Mouse (Mus musculus): ENCODE data around the gene Cxcr6. TPM values are rescaled to one million over a fixed set of nuclear protein-coding genes. Genes with fewer than 3 reads are reported as not detected.
"Not testable (repeated sequence)": the region's sequence is repeated elsewhere in the genome, so short reads cannot be mapped to it uniquely, and the experiment has no call there.

The Cxcr6 gene
- not detected in 2 replicates for polyA plus RNA-seq (2012; ENCODE audit: insufficient read depth, low replicate concordance)

DNA sequence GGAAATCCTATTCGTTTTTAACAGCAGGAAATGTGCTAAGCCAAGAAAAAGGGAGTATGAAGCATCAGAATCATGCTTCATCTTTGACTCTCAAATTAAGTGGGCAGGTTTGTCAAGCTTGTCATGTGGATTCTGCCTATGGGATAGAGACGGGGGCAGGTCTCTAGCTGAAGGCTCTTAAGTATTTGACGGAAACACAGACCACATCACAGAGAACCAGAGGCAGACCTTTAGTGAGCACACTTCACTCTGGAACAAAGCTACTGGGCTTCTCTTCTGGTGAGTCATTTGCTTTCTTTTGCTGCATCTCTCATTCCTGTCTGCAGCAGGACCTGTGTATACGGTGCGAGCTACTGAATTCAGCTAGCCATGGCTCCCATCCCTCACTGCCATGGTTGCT lies at the start of gene Cxcr6:
TSS of gene Cxcr6 (plus strand) at position 209 of the 400 bp plus-strand sequence.
- Histone ChIP-seq H3K9me3 (no peaks in the 10 kb centered on the region), H3K36me3 (replicated peaks; ENCODE audit: low read length) (peaks cover 97% of the 10 kb centered on the region), H3K4me1 (peaks cover 41% of the 10 kb centered on the region), H3K4me3 (replicated peaks) (no peak within 1 kb of the TSS), H3K27me3 (replicated peaks) (no peaks in the 10 kb centered on the region)
- no peak for TF ChIP-seq FLI1 (IDR thresholded peaks at IDR 0.05; ENCODE audit: low read length)
- no peak for TF ChIP-seq GATA1 (IDR thresholded peaks at IDR 0.05; ENCODE audit: borderline replicate concordance, low read length)

DNA sequence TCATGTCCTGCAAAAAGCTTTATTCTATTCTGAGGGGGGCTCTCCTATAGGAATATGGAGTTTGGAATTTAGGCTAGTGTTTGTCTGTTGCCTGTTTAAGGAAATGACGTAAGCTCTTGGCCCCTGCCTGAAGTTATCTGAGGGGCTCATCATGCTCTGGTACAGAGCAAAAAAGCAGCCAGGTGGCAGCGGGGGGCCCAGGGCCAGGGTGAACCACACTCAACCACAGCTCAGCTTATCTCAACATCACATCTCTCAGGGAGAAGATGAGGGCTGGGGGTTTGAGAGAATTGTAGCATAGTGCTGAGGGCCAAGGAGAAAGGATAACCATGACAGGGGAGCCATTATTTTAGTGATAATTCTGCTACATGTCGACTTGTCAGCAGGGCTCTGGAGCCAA lies 49.5 kb upstream of the Cxcr6 start:
- no peaks in the 10 kb centered on the region for H3K9me3 ChIP-seq
- no peak overlapping the region for H3K4me3 ChIP-seq (replicated peaks)
- H3K27me3 ChIP-seq (replicated peaks) = no peaks in the 10 kb centered on the region
- H3K4me1 ChIP-seq = peaks cover 6% of the 10 kb centered on the region
- TF ChIP-seq GATA1 (IDR thresholded peaks at IDR 0.05; ENCODE audit: borderline replicate concordance, low read length) = no peak
- no peak for TF ChIP-seq FLI1 (IDR thresholded peaks at IDR 0.05; ENCODE audit: low read length)
- H3K36me3 ChIP-seq (replicated peaks; ENCODE audit: low read length) = no peaks in the 10 kb centered on the region

DNA sequence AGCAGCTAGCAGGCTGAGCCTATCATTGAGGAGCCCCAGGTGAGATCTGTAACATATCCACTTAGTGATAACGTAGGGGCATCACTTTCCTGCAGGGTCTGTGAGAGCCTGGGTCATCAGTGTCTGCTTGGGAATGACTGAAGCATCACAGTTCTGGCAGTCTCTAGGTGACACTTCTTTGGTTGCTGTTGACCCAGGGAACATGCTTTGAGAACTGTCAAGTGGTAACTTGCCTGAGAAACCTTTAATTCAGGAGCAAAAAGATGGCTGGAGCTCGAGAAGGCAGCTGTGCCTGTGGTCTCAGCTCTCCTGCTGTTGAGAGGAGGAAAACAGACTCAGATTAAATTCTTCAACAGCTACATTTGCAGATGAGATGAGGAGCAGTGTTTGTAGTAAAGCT lies 48.9 kb upstream of the Cxcr6 start:
- no peaks in the 10 kb centered on the region for H3K36me3 ChIP-seq (replicated peaks; ENCODE audit: low read length)
- no peaks in the 10 kb centered on the region for H3K27me3 ChIP-seq (replicated peaks)
- H3K4me1 ChIP-seq = peaks cover 6% of the 10 kb centered on the region
- TF ChIP-seq FLI1 (IDR thresholded peaks at IDR 0.05; ENCODE audit: low read length) (no peak), GATA1 (IDR thresholded peaks at IDR 0.05; ENCODE audit: borderline replicate concordance, low read length) (no peak)
- H3K4me3 ChIP-seq (replicated peaks) = no peak overlapping the region
- H3K9me3 ChIP-seq = no peaks in the 10 kb centered on the region

DNA sequence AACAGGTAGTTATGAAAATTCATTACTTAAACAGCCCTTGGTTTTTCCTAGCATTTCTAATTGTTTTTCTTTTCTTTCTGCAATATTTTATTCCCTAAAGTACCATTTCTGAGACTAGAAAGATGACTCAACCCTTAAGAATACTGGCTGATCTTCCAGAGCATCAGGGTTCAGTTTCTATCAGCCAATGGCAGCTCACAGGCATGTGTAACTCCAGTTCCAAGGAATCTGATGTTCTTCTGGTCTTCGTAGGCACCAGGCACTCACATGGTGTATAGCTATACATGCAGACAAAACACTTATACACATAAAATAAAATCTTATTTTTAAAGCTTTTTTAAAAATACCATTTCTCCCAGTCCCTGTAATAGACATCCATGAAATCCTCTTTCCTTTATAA lies 48.1 kb upstream of the Cxcr6 start:
- H3K4me3 ChIP-seq (replicated peaks) = no peak overlapping the region
- TF ChIP-seq FLI1 (IDR thresholded peaks at IDR 0.05; ENCODE audit: low read length) (no peak), GATA1 (IDR thresholded peaks at IDR 0.05; ENCODE audit: borderline replicate concordance, low read length) (no peak)
- H3K27me3 ChIP-seq (replicated peaks) = peaks cover 1% of the 10 kb centered on the region
- H3K9me3 ChIP-seq = no peaks in the 10 kb centered on the region
- H3K36me3 ChIP-seq (replicated peaks; ENCODE audit: low read length) = no peaks in the 10 kb centered on the region
- peaks cover 6% of the 10 kb centered on the region for H3K4me1 ChIP-seq

DNA sequence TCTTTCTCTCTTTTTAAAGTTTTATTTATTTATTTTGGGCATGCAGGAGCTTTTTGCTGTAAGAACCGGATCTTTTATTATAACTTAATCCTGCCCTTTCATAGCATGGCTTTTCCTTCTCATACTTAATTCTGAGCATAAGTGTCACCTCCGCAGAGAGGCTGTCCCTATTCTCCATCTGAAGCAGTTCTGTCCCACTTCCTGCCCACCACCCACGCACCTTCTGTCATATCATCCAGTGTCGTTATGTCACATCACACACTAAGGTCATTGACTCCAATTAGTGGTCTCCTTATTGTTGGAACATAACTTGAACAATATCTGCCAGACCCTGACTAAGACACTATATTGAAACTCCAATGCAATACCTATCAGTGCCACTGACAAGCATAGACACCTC lies 47.6 kb upstream of the Cxcr6 start:
- H3K9me3 ChIP-seq = no peaks in the 10 kb centered on the region
- TF ChIP-seq GATA1 (IDR thresholded peaks at IDR 0.05; ENCODE audit: borderline replicate concordance, low read length) (no peak), FLI1 (IDR thresholded peaks at IDR 0.05; ENCODE audit: low read length) (no peak)
- H3K36me3 ChIP-seq (replicated peaks; ENCODE audit: low read length) = no peaks in the 10 kb centered on the region
- H3K4me1 ChIP-seq = peaks cover 6% of the 10 kb centered on the region
- H3K4me3 ChIP-seq (replicated peaks) = no peak overlapping the region
- H3K27me3 ChIP-seq (replicated peaks) = peaks cover 3% of the 10 kb centered on the region

DNA sequence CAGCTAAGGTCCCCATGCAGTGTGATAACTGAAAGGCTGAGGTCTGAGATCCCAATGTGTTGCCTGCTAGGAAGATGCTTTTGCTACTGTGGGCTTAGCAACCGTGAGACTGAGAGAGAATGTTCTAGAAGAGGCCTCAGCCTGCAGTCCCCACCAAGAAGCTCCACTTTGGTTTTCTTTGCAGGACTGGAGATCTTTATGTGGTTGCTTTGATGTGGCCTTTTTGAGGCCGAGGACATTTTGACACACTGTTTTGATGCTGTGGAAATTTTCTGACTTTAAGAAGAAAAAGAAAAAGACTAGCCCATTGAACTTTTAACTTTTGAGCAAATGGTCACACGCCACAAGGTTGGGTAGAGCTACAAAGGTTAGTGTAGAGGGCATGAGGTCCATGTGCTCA lies 45.5 kb upstream of the Cxcr6 start:
- no peak for TF ChIP-seq FLI1 (IDR thresholded peaks at IDR 0.05; ENCODE audit: low read length)
- TF ChIP-seq GATA1 (IDR thresholded peaks at IDR 0.05; ENCODE audit: borderline replicate concordance, low read length) = no peak
- no peaks in the 10 kb centered on the region for H3K9me3 ChIP-seq
- no peak overlapping the region for H3K4me3 ChIP-seq (replicated peaks)
- H3K4me1 ChIP-seq = no peaks in the 10 kb centered on the region
- no peaks in the 10 kb centered on the region for H3K36me3 ChIP-seq (replicated peaks; ENCODE audit: low read length)
- peaks cover 17% of the 10 kb centered on the region for H3K27me3 ChIP-seq (replicated peaks)

DNA sequence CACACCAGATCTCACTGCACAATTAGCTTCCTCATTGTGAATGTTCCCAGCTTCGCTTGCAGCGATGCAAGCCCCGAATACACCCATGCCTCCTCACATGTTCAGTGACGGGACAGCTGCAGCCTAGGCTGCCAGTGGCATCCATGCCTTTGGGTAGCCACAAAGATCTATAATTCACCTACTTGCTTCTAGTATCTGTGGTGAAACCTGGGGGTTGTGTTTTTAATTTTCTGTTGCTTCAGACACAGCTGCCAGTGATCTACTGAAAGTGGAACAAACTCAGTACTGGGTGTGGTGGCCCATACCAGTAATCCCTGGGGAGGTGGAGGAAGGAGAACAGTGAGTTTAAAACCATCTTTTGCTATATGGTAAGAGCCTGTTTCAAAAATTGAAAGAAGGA lies 43.4 kb upstream of the Cxcr6 start:
- no peaks in the 10 kb centered on the region for H3K4me1 ChIP-seq
- no peaks in the 10 kb centered on the region for H3K9me3 ChIP-seq
- no peaks in the 10 kb centered on the region for H3K36me3 ChIP-seq (replicated peaks; ENCODE audit: low read length)
- peaks cover 25% of the 10 kb centered on the region for H3K27me3 ChIP-seq (replicated peaks)
- TF ChIP-seq GATA1 (IDR thresholded peaks at IDR 0.05; ENCODE audit: borderline replicate concordance, low read length) (no peak), FLI1 (IDR thresholded peaks at IDR 0.05; ENCODE audit: low read length) (no peak)
- no peak overlapping the region for H3K4me3 ChIP-seq (replicated peaks)

DNA sequence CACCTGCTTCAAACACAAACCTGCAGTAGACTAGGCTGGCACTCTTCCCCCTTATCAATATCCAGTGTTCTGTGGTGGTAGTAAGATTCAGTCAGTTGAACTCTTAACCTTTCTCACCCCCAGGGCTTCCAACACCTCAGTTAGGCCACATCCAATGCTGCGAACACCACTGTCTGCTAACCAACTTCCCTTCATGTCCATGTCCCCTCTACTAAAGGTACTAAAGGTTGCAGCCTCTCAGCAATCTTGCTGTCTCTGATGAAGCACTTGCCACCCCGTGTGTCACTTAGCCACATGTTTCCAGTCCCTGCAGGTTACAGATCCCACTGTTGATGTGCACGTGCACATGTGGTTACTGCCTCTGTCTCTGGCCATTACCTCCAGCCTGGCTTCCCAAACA lies 42.5 kb upstream of the Cxcr6 start:
- no peaks in the 10 kb centered on the region; the same call in 1 of the 2 replicates for H3K4me1 ChIP-seq
- no peak overlapping the region for H3K4me3 ChIP-seq (replicated peaks)
- no peaks in the 10 kb centered on the region for H3K36me3 ChIP-seq (replicated peaks; ENCODE audit: low read length)
- peaks cover 27% of the 10 kb centered on the region for H3K27me3 ChIP-seq (replicated peaks)
- TF ChIP-seq FLI1 (IDR thresholded peaks at IDR 0.05; ENCODE audit: low read length) (no peak), GATA1 (IDR thresholded peaks at IDR 0.05; ENCODE audit: borderline replicate concordance, low read length) (no peak)
- no peaks in the 10 kb centered on the region for H3K9me3 ChIP-seq

DNA sequence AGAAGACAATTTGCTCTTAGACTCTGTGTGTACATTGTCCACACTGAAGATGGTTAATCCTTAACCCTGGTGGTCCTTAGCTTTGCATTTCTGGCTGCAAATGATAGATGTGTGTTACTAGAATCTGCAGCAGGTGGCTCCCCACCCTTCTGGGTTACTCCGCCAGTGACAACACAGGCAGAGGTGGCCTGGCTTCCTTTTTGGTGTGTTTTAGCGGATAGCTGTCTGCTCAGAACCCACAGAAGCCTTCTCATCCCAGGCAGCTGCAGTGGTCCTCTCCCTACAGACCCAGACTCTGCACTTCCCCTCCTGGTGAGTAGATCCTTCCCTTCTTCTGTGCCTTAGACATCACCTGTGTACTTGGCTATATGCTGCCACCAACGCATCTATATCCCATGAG lies 39.3 kb upstream of the Cxcr6 start:
- H3K9me3 ChIP-seq = no peaks in the 10 kb centered on the region
- H3K36me3 ChIP-seq (replicated peaks; ENCODE audit: low read length) = no peaks in the 10 kb centered on the region
- H3K4me3 ChIP-seq (replicated peaks) = no peak overlapping the region
- no peak for TF ChIP-seq GATA1 (IDR thresholded peaks at IDR 0.05; ENCODE audit: borderline replicate concordance, low read length)
- TF ChIP-seq FLI1 (IDR thresholded peaks at IDR 0.05; ENCODE audit: low read length) = no peak
- no peaks in the 10 kb centered on the region; the same call in 1 of the 2 replicates for H3K4me1 ChIP-seq
- H3K27me3 ChIP-seq (replicated peaks) = peaks cover 37% of the 10 kb centered on the region

DNA sequence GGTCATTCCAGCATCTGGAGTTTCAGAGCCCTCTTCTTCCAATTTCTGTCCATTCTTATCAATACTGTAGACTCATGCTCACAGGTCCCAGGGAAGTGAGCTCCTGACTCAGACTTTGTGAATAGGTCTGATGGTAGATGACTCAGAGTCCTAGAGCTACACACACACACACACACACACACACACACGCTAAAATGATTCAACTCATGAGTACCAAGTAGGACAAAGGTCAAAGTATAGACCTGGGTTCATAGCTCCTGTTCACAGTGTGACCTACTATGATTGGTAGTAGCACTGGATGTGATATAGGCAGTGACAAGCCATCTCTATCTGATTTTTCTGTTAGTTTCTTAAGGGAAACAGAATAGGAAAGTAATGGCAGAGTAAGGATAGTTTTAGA lies 37.8 kb upstream of the Cxcr6 start:
- H3K9me3 ChIP-seq = no peaks in the 10 kb centered on the region
- H3K27me3 ChIP-seq (replicated peaks) = peaks cover 35% of the 10 kb centered on the region
- H3K36me3 ChIP-seq (replicated peaks; ENCODE audit: low read length) = no peaks in the 10 kb centered on the region
- TF ChIP-seq FLI1 (IDR thresholded peaks at IDR 0.05; ENCODE audit: low read length) = no peak
- TF ChIP-seq GATA1 (IDR thresholded peaks at IDR 0.05; ENCODE audit: borderline replicate concordance, low read length) = no peak
- H3K4me3 ChIP-seq (replicated peaks) = no peak overlapping the region
- no peaks in the 10 kb centered on the region; the same call in 1 of the 2 replicates for H3K4me1 ChIP-seq

DNA sequence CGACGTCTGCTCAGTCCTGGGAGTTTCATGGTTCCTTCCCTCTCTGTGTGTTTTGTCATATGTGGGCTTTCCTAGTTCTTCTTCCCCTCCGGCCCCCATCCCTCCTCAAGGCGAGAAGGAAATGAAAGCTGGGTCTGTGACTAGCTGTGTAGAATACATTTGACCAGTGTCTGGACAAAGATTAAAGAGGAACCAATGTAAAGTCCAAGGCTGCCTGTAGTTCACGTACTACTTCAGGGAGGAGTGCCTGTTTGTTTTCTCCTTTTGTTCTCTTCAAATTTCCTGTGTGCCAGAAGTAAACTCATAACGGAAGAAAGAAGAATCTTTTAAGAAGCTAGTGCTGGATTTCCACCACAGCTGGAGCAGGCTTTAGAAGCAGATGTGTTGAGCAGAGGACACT lies 36.7 kb upstream of the Cxcr6 start:
- Histone ChIP-seq H3K36me3 (replicated peaks; ENCODE audit: low read length) (no peaks in the 10 kb centered on the region), H3K4me1 (no peaks in the 10 kb centered on the region; the same call in 1 of the 2 replicates), H3K27me3 (replicated peaks) (peaks cover 29% of the 10 kb centered on the region), H3K9me3 (no peaks in the 10 kb centered on the region), H3K4me3 (replicated peaks) (peak overlapping the region; percentile 28)
- TF ChIP-seq GATA1 (IDR thresholded peaks at IDR 0.05; ENCODE audit: borderline replicate concordance, low read length) (no peak), FLI1 (IDR thresholded peaks at IDR 0.05; ENCODE audit: low read length) (no peak)

DNA sequence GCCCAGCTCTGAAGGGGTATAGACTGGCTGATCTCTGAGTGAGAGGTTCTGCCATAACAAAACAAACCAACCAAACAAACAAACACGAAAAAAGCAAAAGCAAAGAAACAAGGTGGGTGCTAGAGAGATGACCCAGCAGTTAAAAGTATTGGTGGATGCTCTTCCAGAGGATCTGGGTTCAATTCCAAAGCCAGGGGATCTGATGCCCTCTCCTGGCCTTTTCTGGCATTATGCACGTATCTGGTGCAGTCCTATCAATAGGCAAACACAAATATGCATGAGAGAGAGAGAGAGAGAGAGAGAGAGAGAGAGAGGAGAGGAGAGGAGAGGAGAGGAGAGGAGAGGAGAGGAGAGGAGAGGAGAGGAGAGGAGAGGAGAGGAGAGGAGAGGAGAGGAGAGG lies 33.0 kb upstream of the Cxcr6 start:
- H3K9me3 ChIP-seq; H3K4me1 ChIP-seq; H3K27me3 ChIP-seq (replicated peaks); H3K36me3 ChIP-seq (replicated peaks; ENCODE audit: low read length); H3K4me3 ChIP-seq (replicated peaks): not testable (repeated sequence)
